Mouse (Mus musculus): ENCODE data around the gene Dcun1d2.
"Not testable (repeated sequence)": the region's sequence is repeated elsewhere in the genome, so short reads cannot be mapped to it uniquely, and the experiment has no call there.

Dcun1d2 gene

DNA sequence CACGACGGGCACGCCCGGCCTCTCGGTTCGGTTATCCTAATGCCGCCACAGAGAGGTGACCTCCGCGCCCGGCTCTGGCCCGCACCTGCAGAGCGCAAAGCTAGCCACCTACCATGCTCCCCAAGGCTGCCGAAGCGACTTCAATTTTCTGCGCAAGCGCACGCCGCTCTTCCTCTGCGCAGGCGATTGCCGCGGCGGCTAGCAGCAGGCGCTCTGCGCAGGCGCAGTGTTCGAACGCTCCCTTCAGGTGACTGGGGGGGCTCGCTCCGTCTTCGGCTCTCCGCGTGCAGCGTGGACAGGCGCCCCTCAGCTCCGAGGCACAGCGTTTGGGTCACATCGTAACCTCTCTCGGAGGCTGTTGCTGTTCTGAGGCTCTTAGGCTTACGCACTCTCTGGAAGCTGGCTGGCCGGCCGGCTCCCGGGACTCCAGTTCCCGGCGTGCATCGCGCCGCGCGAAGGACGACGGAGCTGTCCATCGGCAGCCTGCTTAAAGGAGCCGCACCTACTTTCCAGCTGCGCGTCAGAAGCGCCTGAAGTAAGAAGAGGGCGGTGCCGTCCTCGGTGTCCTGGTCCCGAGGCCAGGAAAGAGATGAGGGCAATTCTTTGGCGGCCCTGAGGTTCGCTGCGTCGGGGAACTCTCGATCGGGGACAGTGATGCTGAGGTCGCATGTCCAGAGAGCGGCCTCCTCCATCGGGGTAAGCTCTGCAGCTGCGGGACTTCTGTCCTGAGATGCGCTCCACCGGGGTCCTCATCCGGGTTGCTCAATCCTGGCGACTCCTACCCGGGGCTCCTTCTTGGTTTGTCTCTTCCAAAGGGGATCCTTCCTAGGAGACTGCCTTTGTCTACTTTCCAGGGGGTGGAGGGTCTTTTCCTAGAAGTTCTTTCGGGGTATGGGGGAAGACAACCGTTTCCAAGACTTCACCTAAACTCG lies at the start of gene Dcun1d2, which contains the start of gene Tmco3:
Gene Dcun1d2, minus strand, starts transcription at position 440 of the 932 bp plus-strand sequence.
Gene Tmco3, plus strand, starts transcription at position 499 of the 932 bp plus-strand sequence.
- peak; percentile 98 for DNase-seq (ENCODE audit: low read depth, low spot score)

DNA sequence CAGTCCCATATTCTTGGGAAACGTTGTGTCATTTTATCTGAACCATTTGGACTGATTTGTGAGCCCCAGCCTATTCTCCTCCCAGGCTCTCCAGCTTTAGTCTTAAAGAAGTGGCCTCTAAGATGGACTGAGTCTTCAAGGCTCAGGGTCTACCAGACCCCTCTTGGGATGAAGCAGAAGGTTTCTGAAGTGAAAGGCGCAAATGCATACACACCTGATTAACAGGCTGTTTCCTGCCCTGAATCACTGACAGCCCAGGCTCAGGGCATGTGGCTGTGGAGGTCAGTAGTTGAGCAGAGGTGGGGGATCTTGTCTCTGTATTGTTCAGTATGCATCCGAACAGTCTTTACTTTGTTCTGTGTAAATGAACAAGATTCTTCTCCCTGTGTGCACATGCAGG lies 49.7 kb upstream of the Dcun1d2 start:
- no peak for DNase-seq (ENCODE audit: low read depth, low spot score)

DNA sequence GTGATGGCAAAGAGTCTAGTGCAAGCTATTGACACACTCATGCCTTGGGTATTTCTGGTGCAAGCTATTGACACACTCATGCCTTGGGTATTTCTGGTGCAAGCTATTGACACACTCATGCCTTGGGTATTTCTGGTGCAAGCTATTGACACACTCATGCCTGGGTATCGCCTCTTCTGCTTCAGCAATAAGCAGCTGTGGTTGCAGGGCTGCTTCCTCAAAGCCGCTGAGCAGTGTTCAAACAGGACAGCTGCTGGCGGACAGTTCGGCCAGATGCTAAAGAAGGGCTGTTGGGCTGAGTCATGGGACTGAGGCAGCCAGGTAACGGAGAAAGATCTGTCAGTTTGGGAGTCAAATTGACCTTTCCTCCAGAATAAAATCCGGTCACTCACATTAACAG lies 49.3 kb upstream of the Dcun1d2 start:
- DNase-seq (ENCODE audit: low read depth, low spot score) = not testable (repeated sequence)

DNA sequence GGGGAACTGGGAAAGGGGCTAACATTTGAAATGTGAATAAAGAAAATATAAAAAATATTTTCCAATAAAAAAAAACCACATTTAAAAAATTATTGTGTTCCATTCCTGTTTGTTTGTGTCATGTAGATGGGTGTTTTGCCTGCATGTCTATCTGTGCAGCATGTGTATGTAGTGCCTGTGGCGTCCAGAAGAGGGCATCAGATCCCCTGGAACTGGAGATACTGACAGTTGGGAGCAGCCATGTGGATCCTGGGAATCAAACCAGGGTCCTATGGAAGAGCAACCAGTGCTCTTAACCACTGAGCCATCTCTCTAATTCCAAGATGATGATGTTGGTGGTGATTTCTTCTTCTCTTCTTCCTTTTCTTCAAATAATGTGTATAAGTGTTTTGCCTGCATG lies 46.7 kb upstream of the Dcun1d2 start:
- no peak for DNase-seq (ENCODE audit: low read depth, low spot score)

DNA sequence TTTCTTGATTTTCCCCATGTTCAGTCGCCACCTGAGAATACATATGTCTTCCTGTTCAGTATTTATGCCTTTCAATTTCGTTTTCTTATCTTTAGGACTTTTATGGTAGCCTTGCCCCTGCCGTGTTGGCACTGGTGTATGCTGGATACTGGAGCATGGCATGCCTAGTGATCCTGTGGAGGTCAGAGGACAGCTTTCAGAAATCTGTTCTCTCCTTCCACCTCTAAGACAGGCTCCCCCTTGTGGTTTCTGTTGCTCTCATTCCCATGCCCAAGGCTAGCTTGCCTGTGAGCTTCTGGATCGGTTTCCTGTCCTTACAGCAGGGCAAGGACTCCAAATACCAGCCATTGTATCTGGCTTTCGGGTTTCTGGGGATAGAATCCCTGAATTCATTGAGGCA lies 38.7 kb upstream of the Dcun1d2 start:
- peak; percentile 43 for DNase-seq (ENCODE audit: low read depth, low spot score)

DNA sequence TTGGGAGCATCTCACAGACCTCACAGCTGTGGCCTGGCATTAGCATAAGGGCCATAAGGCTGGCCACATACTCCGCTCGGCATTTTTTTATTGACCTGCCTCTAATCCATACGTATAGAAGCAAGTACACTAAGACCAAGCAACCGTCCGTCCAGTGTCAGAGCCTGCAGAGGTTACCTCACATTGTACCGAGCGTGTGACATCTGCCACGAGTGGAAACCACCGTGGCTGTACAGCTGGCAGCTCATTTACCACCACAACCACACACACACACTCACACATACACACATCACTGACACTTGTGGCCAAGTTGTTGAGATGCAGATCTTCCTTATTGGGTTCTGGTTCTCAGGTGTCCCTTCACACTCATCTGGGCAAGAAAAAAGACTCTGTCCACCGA lies 28.7 kb upstream of the Dcun1d2 start:
- DNase-seq (ENCODE audit: low read depth, low spot score) = no peak

DNA sequence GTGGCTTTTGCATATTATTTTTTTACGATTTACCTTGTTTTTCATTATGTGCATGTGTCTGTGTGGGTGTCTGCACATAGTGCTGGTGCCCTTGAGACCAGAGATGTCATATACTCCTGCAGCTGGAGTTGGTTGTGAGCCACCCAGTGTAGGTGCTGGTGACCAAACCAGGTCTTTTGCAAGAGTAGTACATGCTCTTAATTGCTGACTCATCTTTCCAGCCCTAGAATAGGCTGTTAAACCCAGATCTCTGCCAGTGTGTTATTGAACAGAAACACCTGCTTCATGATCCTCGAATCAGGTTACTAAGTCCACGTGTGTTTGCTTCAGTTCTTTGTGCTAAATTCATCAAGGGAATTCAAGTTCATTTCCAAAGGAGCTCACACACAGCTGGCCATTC lies 27.0 kb upstream of the Dcun1d2 start:
- no peak for DNase-seq (ENCODE audit: low read depth, low spot score)

DNA sequence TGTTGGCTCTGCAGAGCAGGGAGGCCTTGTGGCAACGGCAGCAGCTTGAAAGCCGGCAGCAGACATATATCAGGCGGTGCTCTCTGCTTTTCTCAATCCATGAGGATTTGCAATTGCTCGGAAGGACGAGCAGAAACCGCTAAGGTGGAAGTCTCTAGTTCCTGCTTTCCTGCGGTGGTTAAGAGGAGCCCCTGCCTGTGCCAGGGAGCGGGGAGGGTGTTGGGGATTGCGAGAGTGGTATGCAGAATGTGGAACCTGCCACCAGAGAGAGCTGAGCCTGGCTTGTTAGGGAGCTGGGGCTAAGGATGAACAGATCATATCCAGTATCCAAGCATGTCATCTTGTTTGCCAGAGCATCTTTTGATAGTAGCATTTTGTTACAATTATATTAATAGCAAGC lies 19.0 kb upstream of the Dcun1d2 start:
- no peak for DNase-seq (ENCODE audit: low read depth, low spot score)

DNA sequence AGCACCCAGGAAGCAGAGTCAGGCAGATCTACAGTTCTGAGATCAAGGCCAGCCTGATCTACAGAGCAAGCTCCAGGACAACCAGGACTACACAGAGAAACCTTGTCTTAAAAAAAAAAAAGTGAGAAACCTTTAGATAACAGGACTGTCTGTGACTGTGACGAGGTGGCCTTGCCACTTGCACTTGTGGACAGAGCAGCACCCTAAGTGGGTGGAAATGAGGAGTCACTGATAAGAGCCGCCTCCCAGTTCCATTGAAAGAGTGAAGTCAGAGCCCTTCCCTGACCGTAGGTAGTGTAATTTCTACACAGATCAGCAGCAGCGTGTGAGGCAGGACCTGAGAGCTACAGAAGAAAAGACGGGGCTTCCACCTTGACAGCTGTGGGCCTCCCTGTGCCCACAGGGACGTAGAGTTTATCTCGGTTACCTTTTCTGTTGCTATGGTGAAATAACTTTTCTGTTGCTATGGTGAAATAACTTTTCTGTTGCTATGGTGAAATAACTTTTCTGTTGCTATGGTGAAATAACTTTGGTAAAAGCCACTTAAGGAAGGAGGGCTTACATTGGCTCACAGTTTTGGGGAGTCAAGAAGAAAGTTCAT lies 18.5 kb upstream of the Dcun1d2 start:
- DNase-seq (ENCODE audit: low read depth, low spot score) = no peak

DNA sequence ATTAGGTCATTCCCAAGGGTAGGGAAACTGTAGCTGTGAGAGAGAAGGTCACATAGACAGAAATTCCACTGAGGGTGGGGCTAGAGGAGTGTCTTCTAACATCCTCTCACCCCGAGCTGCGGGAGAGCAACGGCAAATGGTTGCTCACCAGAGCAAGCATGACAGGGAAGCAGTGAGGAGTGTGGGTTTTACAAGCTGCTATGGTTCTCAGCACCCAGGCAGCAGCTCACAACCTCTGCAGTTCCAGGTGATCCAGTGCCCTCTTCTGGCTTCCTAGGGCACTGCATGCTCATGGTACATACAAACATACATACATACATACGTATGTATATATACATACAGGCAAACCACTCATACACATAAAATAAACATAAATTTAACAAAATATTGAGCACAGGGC lies 18.0 kb upstream of the Dcun1d2 start:
- no peak for DNase-seq (ENCODE audit: low read depth, low spot score)

DNA sequence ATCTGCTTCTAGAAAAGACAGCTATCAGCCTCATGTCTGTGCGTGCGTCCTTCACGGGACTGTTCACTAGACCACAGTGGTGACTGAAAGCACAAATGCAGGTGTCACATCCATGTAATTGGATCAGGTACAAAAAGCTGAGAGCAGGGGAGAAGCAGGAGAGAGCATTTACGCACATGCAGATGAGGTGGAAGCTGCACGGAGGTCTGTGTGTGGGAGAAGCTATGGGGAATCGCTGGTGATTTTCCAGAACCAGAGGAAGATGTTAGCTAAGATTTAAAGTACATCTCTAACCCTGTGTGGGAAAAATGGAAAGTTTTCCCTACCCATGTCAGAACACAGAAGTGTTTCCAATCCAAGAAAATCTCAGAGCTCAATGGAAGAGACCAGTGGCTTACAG lies 17.5 kb upstream of the Dcun1d2 start:
- peak; percentile 80 for DNase-seq (ENCODE audit: low read depth, low spot score)

DNA sequence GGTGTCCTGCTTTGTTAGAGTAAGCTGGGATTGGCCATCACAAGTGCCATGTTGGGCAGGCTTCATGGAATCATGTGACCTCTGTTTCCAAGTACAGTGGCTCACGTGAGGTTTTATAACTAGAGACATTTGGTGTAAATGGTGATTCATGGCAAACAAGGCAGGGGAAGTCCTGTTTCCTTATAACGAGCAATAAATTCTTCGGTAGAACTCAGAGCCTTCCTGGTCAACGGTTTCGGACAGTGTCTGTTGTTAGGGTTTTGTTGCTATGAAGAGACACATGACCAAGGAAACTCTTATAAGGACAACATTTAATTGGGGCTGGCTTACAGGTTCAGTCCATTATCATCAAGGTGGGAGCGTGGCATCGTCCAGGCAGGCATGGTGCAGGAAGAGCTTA lies 13.1 kb upstream of the Dcun1d2 start:
- DNase-seq (ENCODE audit: low read depth, low spot score) = no peak

DNA sequence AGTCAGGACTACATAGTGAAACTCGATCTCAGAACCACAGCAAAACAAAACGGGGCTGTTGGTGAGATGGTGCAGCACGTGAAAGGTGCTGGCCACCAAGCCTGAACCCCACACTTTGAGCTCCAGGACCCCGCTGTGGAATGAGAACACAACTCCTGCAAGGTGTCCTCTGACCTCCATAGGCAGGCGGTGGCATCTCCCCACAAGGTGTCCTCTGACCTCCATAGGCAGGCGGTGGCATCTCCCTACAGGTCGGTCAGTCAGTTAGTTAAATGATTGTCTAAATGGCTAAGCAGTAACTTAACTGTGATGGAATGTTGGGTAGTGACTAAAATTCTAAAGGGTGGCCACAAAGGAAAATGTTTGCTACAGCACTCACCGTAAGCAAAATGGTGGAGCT lies 11.6 kb upstream of the Dcun1d2 start:
- no peak for DNase-seq (ENCODE audit: low read depth, low spot score)

DNA sequence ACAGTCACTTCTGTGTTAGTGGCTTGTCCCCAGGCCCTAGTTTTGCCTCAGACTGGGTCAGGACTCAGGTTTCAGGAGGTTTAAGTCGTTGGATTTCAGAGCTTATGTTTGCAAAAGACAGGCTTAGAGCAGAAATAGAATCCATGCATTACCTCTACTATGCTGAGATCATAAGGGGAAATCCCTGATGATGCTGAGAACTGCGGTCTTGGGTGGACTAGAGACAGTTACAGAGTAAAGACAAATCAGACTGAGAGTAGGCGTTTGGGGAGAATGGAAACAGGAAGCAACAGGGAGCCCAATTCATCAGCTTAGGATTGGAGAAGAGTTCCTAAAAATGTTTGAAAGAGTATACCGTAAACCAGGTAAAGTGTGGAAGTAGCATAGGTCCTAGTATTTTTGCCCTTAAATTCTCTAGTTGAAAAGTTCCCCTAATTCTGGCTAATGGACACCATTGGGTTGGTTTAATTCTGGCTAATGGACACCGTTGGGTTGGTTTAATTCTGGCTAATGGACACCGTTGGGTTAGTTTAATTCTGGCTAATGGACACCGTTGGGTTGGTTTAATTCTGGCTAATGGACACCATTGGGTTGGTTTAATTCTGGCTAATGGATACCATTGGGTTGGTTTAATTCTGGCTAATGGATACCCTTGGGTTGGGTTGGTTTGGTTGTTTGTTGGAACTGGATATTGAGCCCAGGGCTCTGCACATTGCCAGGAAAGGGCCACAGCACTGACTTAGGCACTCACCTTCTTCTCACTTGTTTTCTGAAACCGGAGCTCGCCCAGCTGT lies 5.9 kb upstream of the Dcun1d2 start:
- no peak for DNase-seq (ENCODE audit: low read depth, low spot score)

DNA sequence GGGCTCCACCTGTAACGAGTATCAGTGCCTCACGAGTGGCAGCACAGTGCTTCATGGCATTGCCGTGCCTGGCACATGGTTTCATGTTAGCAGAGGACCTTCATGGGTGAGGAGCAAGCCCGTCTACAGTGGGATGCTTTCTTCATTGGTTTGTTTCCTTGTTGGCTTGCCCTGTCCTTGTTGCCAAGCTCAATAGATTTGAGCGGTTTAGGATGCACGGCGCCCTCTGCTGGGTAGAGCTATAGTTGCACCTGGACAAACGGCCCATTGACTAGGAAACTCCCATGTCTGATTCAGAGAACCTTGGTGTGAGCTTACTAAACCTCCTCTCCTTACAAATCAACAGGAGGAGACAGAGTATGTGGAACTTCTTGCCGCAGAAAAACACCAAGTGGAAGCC lies 4.4 kb upstream of the Dcun1d2 start:
- peak; percentile 87 for DNase-seq (ENCODE audit: low read depth, low spot score)

DNA sequence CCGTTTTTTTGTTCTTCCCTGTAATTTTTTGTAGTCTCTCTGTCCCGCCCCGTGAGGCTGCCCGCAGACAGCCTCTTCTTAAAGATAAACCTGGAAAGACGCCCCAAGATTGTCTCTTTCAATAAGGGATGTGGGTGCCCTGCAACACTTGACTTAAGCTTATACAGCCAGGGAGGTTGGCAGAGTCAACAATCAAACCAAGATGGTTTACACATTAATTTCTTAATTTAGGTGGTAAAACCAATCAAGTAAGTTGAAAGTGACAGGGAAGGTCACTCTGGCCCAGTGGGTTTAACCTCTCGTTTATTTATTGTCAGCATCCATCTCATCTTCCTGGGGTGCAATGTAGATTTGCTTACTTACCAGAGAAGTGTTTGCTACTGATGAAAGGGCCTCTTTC lies 715 bp upstream of the Dcun1d2 start:
- no peak for DNase-seq (ENCODE audit: low read depth, low spot score)

DNA sequence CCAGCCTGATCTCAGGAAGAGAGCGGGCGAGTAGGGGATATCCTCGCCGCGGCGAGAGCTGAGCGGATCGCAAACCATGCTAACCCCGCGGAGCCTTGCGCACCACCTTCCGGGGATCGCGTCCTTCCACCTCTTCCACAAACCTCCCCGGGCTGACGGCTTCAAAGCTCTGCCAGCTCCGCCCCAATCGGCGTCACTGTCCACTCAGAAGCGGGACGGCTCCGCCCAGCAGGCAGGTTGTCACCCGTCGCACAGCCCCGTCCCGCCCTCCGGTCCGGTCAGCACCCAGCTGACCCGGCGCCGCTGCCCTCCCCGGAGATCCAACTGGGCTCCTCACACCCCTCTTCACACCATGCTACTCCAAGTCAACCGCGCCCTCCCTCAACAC lies 633 bp downstream of the Dcun1d2 start:
- DNase-seq (ENCODE audit: low read depth, low spot score) = peak; percentile 96

DNA sequence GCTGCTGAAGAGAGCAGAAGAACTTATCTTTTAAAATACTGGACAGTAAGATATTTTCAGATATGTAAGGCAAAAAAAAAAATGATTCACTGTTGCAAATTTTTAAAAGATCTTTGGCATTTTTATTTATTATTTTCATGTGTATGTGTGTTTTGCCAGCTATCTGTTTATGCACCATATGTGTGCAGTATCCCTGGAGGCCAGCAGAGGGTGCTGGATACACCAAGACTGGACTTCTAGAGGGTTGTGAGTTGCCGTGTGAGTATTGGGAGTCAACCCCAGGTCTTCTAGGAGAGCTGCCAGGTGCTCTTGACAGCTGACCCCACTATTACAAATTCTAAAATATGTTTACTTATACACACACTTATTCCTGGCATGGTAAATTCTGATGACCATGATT lies 4.7 kb downstream of the Dcun1d2 start:
- DNase-seq (ENCODE audit: low read depth, low spot score) = no peak

DNA sequence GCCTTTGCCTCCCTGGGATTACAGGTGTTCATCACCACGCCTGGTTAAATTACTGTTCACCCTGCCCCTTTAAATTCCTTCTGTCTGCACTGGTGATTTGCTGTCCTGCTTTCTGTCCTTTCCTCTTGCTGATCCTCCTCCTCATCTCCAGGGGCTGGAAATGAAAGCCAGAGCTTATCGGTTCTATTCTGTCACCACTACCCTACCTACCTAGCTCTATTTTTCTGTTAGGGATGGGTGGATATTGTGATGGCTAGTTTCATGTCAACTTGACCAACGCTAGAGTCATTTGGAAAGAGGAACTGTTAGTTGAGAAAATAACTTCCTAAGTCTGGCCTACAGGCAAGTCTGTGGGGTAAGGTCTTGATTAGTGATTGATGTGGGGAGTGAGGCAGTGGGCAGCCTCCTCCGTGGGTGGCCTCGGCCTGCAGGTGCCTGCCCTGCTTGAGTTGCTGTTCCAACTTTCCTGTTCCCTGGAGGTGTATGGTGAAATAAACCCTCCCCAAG lies 10.9 kb downstream of the Dcun1d2 start:
- no peak for DNase-seq (ENCODE audit: low read depth, low spot score)

DNA sequence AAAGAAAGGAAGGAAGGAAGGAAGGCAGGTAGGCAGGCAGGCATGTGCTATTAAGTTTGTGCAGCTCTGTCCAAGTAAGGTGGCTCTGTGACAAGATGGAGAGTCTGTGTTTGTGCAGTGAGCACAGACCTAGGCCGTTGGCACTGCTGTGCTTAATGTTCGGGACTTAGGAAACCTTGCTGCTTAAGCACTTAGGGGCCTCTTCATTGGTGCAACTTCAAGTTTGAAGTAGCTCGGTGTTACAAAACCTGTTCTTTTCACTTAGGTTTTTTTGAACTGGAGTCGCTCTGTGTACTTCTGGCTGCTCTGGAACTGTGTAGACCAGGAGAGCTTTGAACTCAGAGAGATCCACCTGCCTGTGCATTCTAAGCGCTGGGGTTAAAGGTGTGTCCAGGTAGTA lies 15.1 kb downstream of the Dcun1d2 start:
- DNase-seq (ENCODE audit: low read depth, low spot score) = no peak

DNA sequence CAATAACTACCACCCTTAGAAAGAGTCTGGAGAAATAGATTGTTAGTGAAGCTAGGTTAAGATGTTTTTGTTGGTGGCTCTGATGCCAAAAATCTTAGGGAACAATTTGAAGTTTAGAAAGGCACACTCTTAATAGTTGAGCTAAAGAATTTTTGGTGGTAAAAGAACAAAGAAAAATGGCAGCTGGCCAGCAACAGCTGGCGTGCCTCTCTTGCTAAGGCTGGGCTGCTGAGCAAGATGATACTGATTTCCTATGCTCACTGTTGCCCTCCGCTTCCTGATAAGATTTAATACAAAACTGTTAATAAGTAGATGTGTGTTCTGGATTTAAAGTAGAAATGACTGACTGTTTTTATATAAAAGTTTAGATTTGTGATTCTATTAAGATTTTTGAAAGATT lies 20.4 kb downstream of the Dcun1d2 start:
- DNase-seq (ENCODE audit: low read depth, low spot score) = no peak

DNA sequence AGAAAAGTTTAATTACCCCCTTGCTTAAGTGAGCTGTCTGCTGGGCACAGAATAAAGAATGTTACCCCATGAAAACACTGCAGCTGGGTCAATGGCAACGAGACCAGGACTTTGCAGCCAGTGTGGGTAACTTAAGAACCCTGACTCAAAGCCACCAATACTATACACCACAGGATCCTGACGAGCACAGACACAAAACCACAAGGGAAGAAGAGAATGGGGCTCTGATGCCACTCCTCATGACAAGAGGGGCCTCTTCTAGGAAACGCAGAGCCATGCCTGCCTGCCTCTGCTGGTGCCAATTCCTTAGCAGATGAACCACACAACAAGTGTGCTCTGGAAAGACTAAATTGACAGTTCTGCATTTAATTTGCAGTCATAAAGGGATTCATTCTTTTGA lies 24.6 kb downstream of the Dcun1d2 start:
- DNase-seq (ENCODE audit: low read depth, low spot score) = no peak

All from brain, adult 2 months (tissue).